Mouse (Mus musculus): Measurements from ENCODE around the gene Rab3d. TPM values are rescaled to one million over a fixed set of nuclear protein-coding genes. Genes with fewer than 3 reads are reported as not detected.

The Rab3d gene
- total RNA-seq, 2 experiments from 2014 or later = 13.5 to 16.1 TPM

- no peak for DNase-seq (ENCODE audit: low spot score in 2 of 2)
Observed at GRCm38 (mm10) chr9:21857501-21857900, 60.5 kb downstream of the Rab3d start.

More at GRCm38 (mm10) chr9:21857501-21857900, 60.5 kb downstream of the Rab3d start:
- intact Hi-C loops (cut with DNase I) = no loop called here

Other genes with a start within 250 kb of the Rab3d start
- gene Ldlr, start 194.7 kb downstream of the Rab3d start, total RNA-seq (2021) = 10 to 100 TPM; 16.1 to 21.0 TPM
- 1 to 10 TPM; 1.5 TPM for gene Spc24, start 157.9 kb downstream of the Rab3d start, total RNA-seq (2021)
- 1 to 10 TPM; 6.5 to 8.4 TPM for gene Kank2, start 119.4 kb downstream of the Rab3d start, total RNA-seq (2021)
- not detected for gene Angptl8, start 82.7 kb downstream of the Rab3d start, total RNA-seq (2021)
- gene Dock6, start 65.6 kb downstream of the Rab3d start, total RNA-seq (2021) = 10 to 100 TPM; 11.4 to 18.8 TPM
- 10 to 100 TPM; 13.0 to 20.1 TPM for gene Ccdc159, start 9.3 kb upstream of the Rab3d start, total RNA-seq (2021)
- gene Tmem205, start 9.4 kb upstream of the Rab3d start, total RNA-seq (2021) = 10 to 100 TPM; 32.8 to 38.5 TPM
- gene Plppr2, start 18.8 kb upstream of the Rab3d start, total RNA-seq (2021) = 100 to 1,000 TPM; 193 to 201 TPM
- gene Swsap1, start 37.6 kb upstream of the Rab3d start, total RNA-seq (2021) = 10 to 100 TPM; 14.8 to 15.2 TPM
- 10 to 100 TPM in 1 of 2 experiments, 1 to 10 TPM in 1; 7.7 to 11.6 TPM for gene Epor, start 45.3 kb upstream of the Rab3d start, total RNA-seq (2021)
- 1 to 10 TPM; 1.7 to 2.5 TPM for gene Rgl3, start 71.3 kb upstream of the Rab3d start, total RNA-seq (2021)
- 10 to 100 TPM in 1 of 2 experiments, 1 to 10 TPM in 1; 6.8 to 10.0 TPM for gene Ccdc151, start 84.4 kb upstream of the Rab3d start, total RNA-seq (2021)
- 10 to 100 TPM; 92.6 to 98.6 TPM for gene Prkcsh, start 84.6 kb upstream of the Rab3d start, total RNA-seq (2021)
- gene Elavl3, start 133.8 kb upstream of the Rab3d start, total RNA-seq (2021) = 100 to 1,000 TPM; 155 to 158 TPM
- gene Gm49318, start 153.1 kb upstream of the Rab3d start, total RNA-seq (2021) = 1 to 10 TPM; 3.0 to 5.5 TPM
- gene Zfp653, start 153.2 kb upstream of the Rab3d start, total RNA-seq (2021) = 10 to 100 TPM; 18.7 to 22.8 TPM
- 10 to 100 TPM; 42.3 to 48.2 TPM for gene Ecsit, start 167.2 kb upstream of the Rab3d start, total RNA-seq (2021)
- gene Cnn1, start 181.0 kb upstream of the Rab3d start, total RNA-seq (2021) = under 1 TPM; 0.44 to 0.93 TPM
- 10 to 100 TPM; 58.8 to 75.1 TPM for gene Elof1, start 199.0 kb upstream of the Rab3d start, total RNA-seq (2021)
- gene Acp5, start 217.5 kb upstream of the Rab3d start, total RNA-seq (2021) = under 1 TPM in 1 of 2 experiments, not detected in 1; 0.62 TPM
- gene Pigyl, start 238.7 kb upstream of the Rab3d start, total RNA-seq (2021) = 10 to 100 TPM; 45.7 to 46.6 TPM